Mouse (Mus musculus): ENCODE measurements around the gene Ech1.

DNA sequence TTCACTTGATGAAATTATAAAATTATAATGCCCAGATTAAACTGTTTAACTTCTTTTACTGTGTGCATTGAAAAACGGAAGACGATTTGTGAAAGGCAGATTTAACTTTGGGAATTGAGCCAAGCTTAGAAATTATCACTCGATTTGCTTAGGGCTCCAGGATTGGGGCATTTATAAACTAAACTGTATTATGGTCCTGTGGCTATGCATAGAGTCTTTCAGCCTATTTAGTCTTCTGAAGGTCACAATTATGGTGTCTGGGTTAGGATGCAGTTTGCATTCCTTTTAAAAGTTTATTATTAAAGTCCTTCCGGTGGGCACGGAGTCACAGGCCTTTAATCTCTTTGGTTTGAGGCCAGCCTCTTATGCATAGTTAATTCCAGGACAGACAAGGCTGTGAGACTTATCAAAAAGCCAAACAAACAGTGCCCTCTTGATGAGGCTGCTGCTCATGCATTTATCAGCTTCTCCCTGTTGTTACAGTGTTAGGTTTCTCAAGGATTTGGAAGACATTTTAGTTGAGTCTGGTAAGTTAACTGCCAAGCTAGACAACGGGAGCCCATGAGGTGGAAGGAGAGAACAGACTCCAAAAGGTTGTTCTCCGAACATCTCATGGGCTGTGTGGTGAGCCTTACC lies 13.3 kb upstream of the Ech1 start:
- TF ChIP-seq MYOG (IDR thresholded peaks at IDR 0.05; ENCODE audit: control insufficient read depth in 1 of 3, insufficient read depth in 1 of 3, insufficient read length in 2 of 3, low read depth in 2 of 3) (no peak), MAX (IDR thresholded peaks at IDR 0.05; ENCODE audit: low read depth) (no peak), POLR2A (IDR thresholded peaks at IDR 0.05; ENCODE audit: insufficient read length, low read depth) (no peak)

Data from myocyte (in vitro differentiated cells).